ENCODE assay signal across 8 mouse cellular contexts in the genomic region with DNA sequence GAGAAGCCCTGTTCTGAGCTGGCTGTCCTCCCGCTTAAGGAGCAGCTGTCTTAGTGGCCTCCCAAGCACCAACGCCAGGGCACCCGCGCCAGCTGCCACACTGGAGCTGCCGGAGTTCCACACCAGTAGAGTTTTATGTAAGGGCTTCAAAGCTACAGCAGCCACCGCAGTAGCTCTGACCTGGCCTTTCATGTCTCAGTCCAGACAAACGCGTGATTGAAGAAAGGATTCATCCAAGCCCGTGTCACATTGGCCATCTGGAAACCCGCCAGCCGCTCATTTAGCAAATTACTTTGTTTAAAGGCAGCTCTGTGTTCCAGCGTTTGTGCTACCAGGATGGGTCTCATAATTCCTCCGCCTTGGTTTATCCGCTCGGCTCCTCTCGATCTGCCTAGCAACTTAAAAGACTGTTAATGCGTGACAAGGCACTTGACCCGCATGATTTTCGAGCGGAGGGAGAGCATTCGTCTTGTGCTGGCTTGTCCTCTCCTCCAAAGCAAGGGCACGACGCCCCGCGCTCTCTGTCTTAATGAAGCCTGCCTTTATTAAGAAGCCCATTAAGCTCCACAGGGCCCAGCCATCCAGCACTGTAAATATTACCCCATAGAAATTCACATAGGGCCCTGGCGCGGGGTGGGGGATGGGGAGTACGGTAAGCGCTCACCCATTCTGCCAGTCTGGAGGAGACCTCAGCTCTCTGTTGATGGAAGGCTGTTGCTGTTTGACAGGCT. TPM values are rescaled to one million over a fixed set of nuclear protein-coding genes. Genes with fewer than 3 reads are reported as not detected.
A peak's percentile ranks its signal among the peaks of the same experiment; 100 is the strongest.
DNase-seq lines count a peak whose midpoint lies in the region; ATAC-seq and TF ChIP-seq lines count a peak whose summit lies in the region.

A gene (plus strand): TSS at position 681 of the 731 bp plus-strand sequence.

- WGBS in kidney, embryonic 16.5 days = 25% methylated on average over 29 of the region's 29 CpGs
- WGBS in lung, postnatal 0 days = 35% methylated on average over 29 of the region's 29 CpGs

- no peaks in the 10 kb centered on the region for H3K9me3 ChIP-seq in kidney, embryonic 16.5 days (ENCODE audit: low read length)
- no peaks in the 10 kb centered on the region for H3K9me3 ChIP-seq in lung, postnatal 0 days (ENCODE audit: low read length)

- peak; percentile 30 to 63 for DNase-seq in adrenal gland, adult (ENCODE audit: inconsistent age in 2 of 2, low spot score in 1 of 2)
- no peak for DNase-seq in adrenal gland, adult 8-10 months
- peak; percentile 84 to 89 for DNase-seq in cerebellum, postnatal 10 days
- peak; percentile 55 to 66 for DNase-seq in frontal cortex, postnatal 14 days (ENCODE audit: low spot score in 2 of 2)
- DNase-seq in lung, postnatal 0 days (ENCODE audit: low spot score) = no peak
- DNase-seq in right cerebral cortex, postnatal 14 days = peak; percentile 74
- DNase-seq in natural killer cell, adult 2 months (ENCODE audit: low spot score in 2 of 2) = no peak

- peak within 1 kb of the TSS; percentile 48 for H3K9ac ChIP-seq in kidney, embryonic 16.5 days (replicated peaks; ENCODE audit: low read length)
- H3K9ac ChIP-seq in lung, postnatal 0 days (replicated peaks; ENCODE audit: low read depth) = no peak within 1 kb of the TSS

- no peak within 1 kb of the TSS for H3K27ac ChIP-seq in kidney, embryonic 16.5 days (ENCODE audit: low read length)
- no peak within 1 kb of the TSS for H3K27ac ChIP-seq in lung, postnatal 0 days (ENCODE audit: low read length)

- no peak for TF ChIP-seq EP300 in lung, postnatal 0 days (IDR thresholded peaks at IDR 0.05)

- H3K4me2 ChIP-seq in kidney, embryonic 16.5 days (replicated peaks; ENCODE audit: low read depth, low read length) = peak within 1 kb of the TSS; percentile 49
- H3K4me2 ChIP-seq in lung, postnatal 0 days (replicated peaks; ENCODE audit: low read depth, low read length) = 0 out of 2 replicates have a peak within 1 kb of the TSS, but pooled peaks have one; percentile 4

- ATAC-seq in kidney, embryonic 16.5 days (ENCODE audit: low FRiP score, low TSS enrichment) = peak; percentile 33; the same call in 1 of the 2 replicates
- ATAC-seq in lung, postnatal 0 days = no peak

- no peaks in the 10 kb centered on the region for H3K36me3 ChIP-seq in kidney, embryonic 16.5 days (ENCODE audit: insufficient read depth, low read length)
- no peaks in the 10 kb centered on the region for H3K36me3 ChIP-seq in lung, postnatal 0 days (ENCODE audit: insufficient read depth, low read length)

- H3K4me3 ChIP-seq in kidney, embryonic 16.5 days (ENCODE audit: low read length) = peak within 1 kb of the TSS; percentile 21
- H3K4me3 ChIP-seq in lung, postnatal 0 days (ENCODE audit: low read depth, low read length) = no peak within 1 kb of the TSS

- no peak for TF ChIP-seq CTCF in lung, postnatal 0 days (IDR thresholded peaks at IDR 0.05)

- H3K4me1 ChIP-seq in kidney, embryonic 16.5 days (ENCODE audit: insufficient read depth, low read length) = peaks cover 22% of the 10 kb centered on the region
- no peaks in the 10 kb centered on the region for H3K4me1 ChIP-seq in lung, postnatal 0 days (ENCODE audit: insufficient read depth, low read depth, low read length)

- peaks cover 5% of the 10 kb centered on the region; the same call in 1 of the 2 replicates for H3K27me3 ChIP-seq in kidney, embryonic 16.5 days (ENCODE audit: insufficient read depth, low read length)
- H3K27me3 ChIP-seq in lung, postnatal 0 days (replicated peaks; ENCODE audit: insufficient read depth, low read length) = no peaks in the 10 kb centered on the region

RNA-seq across cellular contexts. Expression of the gene that starts here (rescaled TPM):
- under 1 TPM in 1 of 4 experiments, not detected in 3; 0.11 TPM for total RNA-seq in adrenal gland, adult 8-10 months (2022)
- not detected in 2 replicates for polyA plus RNA-seq in kidney, embryonic 16.5 days (2015; fragmentation: Nextera tagmentation; extraction: Ambion mirVana)
- 0.29 and 0.36 TPM in 2 replicates for polyA plus RNA-seq in lung, postnatal 0 days (2015; fragmentation: Nextera tagmentation; extraction: Ambion mirVana)

Comparison
In these comparisons a context has a peak if more than half of its experiments do, and no peak if none do; other contexts are left out.
1. DNase-seq: peak in adrenal gland, adult (2 of 2), cerebellum, postnatal 10 days (2 of 2), frontal cortex, postnatal 14 days (2 of 2) and right cerebral cortex, postnatal 14 days (single experiment); none in adrenal gland, adult 8-10 months (single experiment), lung, postnatal 0 days (single experiment) and natural killer cell, adult 2 months (0 of 2).
2. Peak in ATAC-seq, H3K4me3 ChIP-seq, H3K9ac ChIP-seq and H3K4me2 ChIP-seq in kidney, embryonic 16.5 days; RNA of the gene not detected or under 1 TPM.